Mouse (Mus musculus) c-Kit-positive CD71-positive TER-119-negative erythroid progenitor cells, embryonic 14.5 days (primary cell): ENCODE measurements around the gene Padi2.

Experiments used
- DNase-seq: peaks from one replicate; pipeline ENCODE4 v3.0.0-alpha.2; 2013; ENCODE audit warnings: low read depth

Padi2 gene

GRCm38 (mm10) chr4:140881771-140882170 lies 24.4 kb upstream of the Padi2 start:
- no peak for DNase-seq

DNA sequence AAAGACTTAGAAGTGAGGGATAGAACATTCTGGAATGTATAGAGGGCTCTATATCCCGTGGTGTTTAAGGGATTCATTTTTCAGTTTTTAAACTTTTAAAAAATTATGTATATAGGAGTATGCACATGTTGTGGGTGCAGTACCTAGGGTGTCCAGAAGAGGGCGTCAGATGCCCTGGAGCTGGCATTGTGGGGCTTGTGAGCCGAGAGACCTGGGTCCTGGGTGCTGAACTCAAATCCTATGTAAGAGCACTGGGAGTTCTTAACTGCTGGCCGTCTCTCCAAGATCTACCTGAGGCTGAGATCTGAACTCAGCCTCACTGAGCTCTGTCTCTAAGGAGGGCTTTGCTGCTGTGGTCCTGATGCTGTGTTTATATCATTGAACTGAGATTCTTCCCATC lies 23.8 kb upstream of the Padi2 start:
- DNase-seq = no peak

GRCm38 (mm10) chr4:140882981-140883380 lies 23.2 kb upstream of the Padi2 start:
- DNase-seq = no peak

DNA sequence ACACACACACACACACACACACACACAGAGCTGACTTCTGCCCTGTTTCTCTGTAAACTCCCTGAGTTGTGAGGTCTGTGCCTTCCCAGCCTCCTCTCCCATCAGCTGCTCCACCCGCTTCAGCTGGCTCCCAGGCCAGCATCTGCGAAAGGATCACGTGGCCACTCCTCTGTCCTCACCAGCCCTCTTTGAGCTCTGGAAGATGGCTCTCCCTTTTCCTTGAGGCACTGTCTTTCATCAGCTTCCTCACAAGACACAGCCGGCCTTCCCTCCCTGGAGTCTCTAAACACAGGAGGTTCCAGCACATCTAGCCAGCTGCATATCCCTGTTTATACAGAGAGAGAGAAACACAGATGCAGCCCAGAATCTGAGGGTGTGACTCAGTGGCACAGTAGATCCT lies 22.3 kb upstream of the Padi2 start:
- DNase-seq = no peak

DNA sequence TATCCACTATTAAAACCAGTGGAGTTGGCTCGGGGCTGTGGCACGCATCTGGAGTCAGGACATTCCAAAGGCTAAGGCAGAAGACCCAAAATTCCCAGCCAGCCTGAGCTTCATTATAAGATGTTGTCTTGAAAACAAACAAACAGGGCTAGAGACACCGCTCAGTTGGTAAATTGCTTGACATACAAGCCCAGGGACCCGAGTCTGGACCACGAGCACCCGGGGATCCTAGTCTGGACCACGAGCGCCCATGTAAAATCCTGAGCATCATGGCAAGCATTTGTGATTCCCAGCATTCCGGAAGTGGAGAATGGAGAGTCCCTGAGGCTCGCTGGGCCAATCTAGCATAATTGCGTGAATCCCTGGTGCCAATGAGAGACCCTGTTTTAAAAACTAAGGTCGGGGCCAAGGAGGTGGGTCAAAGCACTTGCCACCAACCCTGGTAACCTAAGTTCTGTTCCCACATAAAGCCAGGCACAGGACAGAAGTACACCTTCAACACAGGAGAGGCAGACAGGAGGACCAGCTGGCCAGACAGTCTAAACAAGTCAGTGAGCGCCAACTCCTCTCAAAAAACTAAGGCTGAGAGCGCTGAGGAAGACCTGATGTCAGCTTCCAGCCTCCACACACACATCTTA lies 14.5 kb upstream of the Padi2 start:
- no peak for DNase-seq

DNA sequence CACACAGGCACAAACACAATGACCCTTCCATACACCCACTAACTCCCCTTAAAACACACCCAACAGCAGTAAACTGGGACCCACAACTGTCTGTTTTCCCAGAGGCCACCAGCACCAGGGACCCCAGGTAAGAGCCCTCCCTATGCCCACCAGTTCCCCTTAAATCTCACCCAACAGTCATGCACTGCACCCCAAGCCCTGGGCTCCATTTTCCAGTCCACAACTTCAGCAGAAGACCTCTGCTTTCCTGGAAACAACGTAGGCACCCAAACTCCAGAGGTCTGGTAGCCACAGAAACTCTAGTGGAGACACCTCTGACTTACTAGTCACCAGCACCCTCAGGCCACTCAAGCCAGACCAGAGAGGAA lies 14.0 kb upstream of the Padi2 start:
- DNase-seq = no peak

DNA sequence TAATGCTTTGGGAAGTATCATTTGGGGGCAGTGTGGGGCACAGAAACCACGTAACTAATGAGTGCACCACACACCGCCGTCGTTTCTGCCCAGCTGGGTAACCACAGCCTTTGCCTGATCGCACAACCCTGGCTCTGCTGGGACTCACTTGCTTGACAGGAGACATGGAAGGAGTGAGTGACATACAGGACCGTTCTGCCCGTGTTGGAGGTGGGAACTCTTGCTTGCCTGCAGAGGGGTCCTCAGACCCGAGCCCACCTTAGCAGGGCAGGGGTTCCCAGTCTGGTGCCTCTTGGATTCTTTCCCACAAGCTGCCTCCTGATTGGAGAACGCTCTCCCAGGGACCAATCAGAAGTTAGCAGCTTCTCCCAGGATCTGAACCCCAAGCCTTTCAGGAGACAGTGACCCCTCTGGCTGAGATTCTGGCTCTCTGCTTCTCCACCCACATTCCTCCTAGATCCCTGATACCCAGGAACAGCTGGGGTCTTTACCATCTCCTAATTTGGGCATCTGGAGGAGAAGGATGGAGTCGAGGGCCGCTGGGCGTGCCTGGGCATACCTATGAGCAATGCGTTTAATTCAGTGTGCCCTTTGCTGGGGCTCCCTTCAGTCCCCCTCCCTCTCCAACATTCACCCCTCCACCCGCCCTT lies 1.2 kb upstream of the Padi2 start:
- DNase-seq = no peak

- no peak for DNase-seq
These were observed 695 bp upstream of the Padi2 start for GRCm38 (mm10) chr4:140905426-140905871.

GRCm38 (mm10) chr4:140906827-140907280 lies 710 bp downstream of the Padi2 start:
- DNase-seq = no peak

- no peak for DNase-seq
These were observed 1.3 kb downstream of the Padi2 start for GRCm38 (mm10) chr4:140907306-140908024.

DNA sequence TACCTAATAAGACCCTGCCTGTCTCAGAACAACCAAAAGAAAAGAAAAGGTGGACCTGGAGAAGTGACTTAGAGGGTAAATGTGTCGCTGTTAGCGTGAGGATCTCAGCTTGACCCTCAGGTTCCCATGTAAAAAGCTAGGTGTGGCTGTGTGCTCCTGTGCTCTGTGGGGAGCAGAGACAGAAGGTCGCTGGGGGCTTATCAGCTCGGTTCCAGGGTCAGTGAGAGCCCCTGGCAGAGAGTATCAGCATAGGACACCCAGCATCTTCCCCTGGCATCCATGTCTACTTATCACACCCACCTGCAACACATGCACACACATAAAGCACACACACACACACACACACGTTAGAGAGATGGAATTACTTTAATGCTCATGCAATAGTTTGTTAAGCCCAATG lies 2.5 kb downstream of the Padi2 start:
- DNase-seq = no peak

DNA sequence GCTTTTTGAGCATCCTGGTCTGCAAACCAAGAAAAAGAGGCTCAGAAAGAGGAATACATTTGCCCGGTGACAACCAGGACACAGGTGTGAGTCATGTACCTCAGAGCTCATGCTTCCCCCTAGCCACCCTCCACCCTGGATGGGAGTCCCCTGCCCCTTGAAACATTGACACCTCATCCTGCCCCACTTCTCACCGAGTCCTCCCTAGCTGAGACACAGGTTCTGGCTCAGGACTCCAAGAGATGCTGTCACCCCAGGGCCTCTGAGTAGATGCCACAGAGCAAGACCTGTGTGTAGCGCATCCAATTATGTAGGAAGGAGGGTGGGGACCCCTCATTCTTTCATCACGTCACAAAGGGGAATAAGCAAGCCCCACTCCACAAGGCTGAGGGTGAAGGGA lies 3.4 kb downstream of the Padi2 start:
- no peak for DNase-seq

- no peak for DNase-seq
These were observed 4.6 kb downstream of the Padi2 start for GRCm38 (mm10) chr4:140910661-140911310.

GRCm38 (mm10) chr4:140911416-140911815 lies 5.3 kb downstream of the Padi2 start:
- no peak for DNase-seq

DNA sequence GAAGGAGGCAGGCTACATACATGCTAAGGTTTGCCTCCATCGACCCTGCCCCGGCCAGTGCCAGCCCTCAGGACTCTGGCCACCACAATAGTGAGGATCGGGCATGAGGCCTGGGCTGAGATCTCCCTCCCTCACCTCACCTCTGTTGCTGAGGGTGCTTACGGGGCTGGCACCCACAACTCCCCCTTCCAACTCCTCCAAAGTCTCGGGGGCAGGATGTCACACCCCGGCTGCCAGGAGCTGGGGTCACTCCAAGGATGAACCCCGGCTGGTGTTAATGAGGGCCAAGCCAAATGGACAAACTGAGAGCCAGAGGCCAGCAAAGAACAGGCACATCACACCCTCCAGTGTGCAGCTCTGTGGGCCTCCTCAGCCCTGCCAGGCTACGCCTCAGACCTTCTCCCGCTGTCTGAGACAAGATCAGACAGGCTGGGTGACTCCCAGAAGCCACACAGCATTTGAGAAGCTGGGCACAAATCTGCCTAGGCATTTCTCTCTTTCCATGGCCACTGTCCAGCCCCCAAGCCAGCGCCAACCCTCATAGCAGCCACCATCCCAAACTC lies 6.2 kb downstream of the Padi2 start:
- no peak for DNase-seq

DNA sequence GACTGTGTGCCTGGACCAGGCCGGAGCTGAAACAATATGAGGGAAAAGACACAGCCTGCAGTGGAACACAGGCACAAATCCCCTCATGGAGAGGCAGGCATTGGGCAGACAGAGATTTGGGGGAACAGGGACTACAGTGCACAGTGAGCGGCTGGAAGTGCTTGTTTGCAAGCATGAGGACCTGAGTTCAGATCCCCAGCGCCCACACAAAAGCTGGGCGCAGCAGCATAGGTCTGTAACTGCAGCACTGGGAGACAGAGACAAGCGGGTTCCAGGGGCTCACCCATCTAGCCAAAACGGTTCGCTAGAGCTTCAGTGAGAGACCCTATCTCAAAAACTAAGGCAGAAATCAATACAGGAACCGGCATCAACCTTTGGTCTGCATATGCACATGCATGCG lies 7.4 kb downstream of the Padi2 start:
- no peak for DNase-seq

DNA sequence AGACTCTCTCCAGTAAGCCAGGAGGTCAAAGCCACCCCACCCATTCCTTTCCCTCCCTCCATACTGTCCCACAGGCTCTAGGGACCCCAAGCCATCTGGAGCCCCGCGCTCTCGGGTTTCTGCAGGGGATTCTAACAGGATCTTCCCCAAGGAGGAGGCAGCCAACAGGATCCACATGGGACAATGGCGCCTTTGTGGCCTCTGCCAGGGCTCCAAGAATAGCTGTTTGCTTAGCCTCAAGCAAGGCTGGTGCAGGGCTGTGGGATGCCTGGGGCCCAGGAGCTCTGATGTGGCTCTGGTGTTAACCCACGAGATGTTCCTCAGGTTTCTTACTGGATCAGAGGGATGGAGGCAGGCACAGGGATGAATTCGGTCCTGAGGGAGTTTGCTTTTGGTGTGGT lies 8.6 kb downstream of the Padi2 start:
- DNase-seq = no peak

- DNase-seq = no peak
These were observed 9.1 kb downstream of the Padi2 start for GRCm38 (mm10) chr4:140915235-140915634.

- DNase-seq = no peak
These were observed 10.2 kb downstream of the Padi2 start for GRCm38 (mm10) chr4:140916296-140916695.

DNA sequence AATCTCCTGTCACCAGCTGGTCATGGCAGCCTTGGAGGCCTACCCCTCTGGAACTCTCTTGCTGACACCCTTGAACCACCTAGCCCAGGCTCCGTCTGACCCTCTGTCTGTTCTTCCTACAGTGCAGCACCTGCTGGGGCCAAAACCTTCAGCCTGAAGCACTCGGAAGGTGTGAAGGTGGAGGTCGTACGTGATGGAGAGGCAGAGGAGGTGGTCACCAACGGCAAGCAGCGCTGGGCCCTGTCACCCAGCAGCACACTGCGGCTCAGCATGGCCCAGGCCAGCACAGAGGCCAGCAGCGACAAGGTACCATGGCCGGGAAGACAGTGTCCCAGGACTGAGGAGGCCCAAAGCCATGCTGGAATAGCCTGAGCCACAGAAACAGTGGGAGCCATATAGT lies 11.3 kb downstream of the Padi2 start:
- DNase-seq = no peak

DNA sequence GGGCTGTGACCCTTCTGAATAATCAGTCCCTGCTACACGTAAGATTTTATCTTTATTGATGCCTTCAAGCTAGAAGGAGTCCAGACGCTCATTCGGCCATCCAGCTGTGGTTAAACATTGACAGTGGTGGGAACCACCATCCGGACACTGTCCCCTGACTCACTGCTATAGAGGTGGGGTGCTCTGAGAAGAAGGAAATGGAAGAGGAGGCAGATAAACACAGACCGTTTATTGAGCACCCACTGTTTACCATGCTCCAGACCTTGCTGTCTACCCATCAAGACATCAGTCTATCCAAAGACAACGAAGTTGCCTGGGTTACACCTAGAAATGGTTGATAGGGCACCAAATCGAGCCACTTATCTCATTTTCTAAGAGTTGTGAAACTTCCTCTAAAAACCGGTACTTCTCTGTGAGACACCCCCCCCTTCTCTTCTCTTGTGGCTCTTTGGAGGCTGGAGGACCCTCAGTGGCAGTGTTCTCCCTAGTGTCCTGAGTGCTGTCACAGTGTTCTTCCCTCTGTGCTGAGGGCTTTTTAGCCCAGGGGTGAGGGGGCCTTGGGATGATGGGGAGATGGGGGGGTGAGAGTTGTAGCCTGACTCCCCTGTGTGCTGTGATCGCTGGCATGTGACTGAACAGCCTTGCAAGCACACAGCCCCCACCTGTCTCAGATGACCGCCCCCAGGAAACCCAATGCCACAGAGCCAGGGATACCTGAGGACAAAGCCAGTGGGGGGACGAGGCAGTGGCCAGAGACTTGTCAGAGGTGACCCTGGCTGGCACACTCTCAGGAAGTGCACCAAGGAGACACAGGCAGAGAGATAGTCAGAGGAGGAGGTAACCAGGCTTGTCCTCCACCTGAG lies 14.1 kb downstream of the Padi2 start:
- DNase-seq = no peak

DNA sequence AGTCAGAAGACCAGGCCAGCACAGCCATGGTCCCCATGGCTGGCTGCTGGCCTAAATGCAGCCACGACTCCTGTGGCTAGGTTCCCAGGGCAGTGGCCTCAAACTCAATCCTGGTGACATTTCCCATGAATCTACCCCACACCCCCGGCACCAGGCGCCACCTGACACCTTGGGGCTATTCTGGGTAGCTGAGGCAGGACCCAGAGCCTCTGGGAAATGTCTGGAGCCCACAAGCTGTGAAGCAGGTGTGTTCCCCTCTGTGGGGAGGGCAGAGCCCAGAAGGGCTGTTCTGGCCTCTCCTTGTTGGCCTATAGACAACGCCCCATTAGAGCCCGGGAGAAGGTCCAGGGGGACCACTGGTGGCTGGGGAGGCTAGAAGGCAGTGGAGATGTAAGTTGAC lies 16.4 kb downstream of the Padi2 start:
- no peak for DNase-seq
